Mouse (Mus musculus): ENCODE measurements at regions not wholly inside any gene's neighbourhood (a gene's known extent, or its start where the extent isn't known, plus 50 kb on each side); places are given as distances from the start of the nearest gene placed in this dataset.

DNA sequence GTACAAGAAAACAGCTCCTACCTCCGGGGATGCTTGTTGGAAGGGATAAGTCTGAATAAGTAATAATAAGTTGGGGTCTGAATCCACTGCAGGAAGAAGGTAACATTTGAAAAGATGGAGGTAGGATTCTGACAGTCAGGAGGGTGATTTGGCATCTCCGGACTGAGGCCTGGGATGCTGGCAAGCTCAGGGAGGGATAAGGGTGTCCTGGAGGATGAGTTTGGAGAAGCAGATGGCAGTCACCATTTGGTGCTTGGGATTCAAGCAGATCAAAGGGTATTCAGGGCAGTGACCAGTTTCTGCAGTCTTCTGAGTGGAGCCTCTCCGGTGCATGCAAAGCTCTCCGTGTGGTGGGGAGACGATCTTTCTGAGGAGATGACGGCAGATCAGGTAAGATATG is 62.9 kb upstream of the Gm2310 start:
- DNase-seq: no peak

DNA sequence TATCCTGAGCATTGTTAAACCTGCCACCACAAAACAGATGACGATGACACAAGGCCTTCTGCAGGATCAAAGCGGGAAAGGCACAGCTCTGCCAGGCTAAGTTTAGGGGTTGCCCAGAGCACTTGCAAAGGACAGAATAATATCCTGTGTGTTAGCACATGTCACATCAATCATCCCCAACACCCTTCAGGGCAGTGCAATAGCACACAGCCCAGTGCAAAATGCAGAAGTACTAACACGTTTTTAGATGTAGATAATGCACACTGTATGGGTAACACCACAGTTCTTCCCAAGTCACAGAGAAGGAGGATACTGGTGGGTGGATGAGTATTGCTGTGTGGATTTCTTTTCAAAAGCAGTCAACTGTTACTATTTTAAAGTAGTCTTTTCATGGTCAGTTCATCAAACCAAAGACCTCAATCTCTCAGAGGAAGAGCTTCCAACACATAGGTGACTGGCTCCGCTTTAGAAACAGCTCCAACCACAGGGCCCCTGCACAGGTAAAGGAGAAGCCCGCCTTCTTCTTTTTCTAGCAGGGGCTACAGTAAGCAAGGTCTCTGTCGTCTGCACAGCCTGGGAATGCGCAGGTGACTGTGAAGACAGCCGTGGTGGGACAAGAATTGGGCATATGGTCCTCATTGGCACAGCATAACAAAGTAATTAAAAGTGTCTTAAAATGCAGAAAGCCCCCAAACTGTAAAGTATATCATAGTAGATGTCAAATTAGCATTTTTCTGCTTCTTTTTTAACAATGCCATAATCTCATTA is 61.6 kb upstream of the Gm2310 start:
- DNase-seq: no peak

DNA sequence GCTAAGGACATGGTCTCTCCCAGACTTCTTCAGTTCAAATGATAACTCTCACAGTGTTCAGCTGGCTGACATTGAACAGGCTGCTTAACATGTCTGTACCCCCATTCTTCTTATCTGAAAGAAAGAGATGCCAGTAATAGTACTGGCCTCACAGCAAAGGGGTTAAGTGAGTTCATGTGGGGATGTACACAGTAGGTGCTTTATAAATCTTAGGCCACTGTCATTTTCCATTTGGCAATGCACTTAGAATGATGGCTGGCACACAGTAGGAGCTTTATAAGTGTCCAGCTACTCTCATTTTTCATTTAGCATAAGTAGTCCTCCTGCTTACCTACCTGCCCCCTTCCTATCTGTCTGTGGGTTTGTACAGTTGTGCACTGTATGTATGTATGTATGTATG is 60.3 kb upstream of the Gm2310 start:
- no peak for DNase-seq

DNA sequence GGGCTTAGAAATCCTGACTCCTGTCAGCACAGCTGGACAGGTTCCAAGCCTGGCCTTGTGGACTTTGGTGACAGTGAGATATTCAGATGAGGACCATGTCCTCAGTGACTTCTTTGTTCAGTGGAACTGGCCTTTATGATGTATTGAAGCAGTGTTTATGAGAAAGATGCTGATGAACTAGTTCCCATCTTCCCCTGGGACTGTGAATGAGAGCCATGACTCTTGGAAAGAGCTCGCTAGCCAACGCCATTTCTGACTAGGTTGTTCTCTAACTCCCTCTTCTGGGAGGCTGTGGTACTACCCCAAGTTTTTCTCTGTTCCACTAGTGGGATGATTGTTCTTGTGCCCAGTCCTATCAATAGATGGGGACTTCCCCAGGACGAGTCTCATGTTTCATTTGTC is 57.7 kb upstream of the Gm2310 start:
- DNase-seq: peak; percentile 30 to 59

DNA sequence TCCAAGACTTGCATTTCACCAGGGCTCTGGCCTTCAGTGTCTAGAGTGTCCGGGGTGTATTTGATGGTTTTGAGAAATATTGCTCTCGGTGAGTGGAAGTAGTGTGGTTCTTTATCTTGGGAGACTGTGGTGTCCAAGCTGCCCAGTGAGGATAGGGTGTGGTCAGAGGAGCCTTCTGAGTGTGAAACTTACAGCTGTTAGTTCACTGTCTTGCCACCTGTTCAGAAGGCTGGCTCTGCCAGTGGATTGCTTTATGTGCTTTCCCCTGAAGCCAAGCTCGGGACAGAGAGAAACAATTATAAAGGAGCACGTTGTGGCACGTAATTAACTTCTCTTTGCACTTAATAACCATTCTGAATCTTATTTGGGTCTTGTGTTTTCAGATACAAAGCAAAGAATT is 57.2 kb upstream of the Gm2310 start:
- DNase-seq: no peak

DNA sequence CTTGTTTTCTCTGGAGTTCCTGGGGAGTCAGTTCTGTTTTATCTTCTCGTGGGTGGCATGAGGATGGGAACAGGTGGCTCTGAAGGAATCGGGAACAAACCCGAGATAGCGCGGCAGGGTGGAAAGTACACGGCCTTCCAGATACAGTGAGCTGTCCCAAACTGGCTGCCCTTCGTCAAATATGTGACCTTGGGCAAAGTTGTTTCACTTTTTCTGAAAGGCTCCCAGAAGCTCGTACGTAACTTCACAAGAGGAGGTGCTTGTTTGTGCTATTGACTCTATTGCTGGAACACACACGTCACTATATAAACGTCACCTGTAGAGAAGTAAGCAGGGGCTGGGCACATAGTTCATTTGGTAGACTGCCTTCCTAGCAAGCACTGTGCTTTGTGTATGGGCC is 49.9 kb upstream of the Gm2310 start:
- peak; percentile 21 to 50 for DNase-seq
